Mouse (Mus musculus) lung, adult 2 months (tissue): ENCODE measurements around the gene Nkx2-2. TPM values are rescaled to one million over a fixed set of nuclear protein-coding genes. Genes with fewer than 3 reads are reported as not detected.
A peak's percentile ranks its signal among the peaks of the same experiment; 100 is the strongest.
"Not testable (repeated sequence)": the region's sequence is repeated elsewhere in the genome, so short reads cannot be mapped to it uniquely, and the experiment has no call there.

Source experiments
- DNase-seq: peaks from one replicate; pipeline ENCODE4 v3.0.0; 2022
- H3K4me1 ChIP-seq: fragments of 200-500 bp; 2 replicates; pipeline ENCODE4 v1.6.1; 2011; ENCODE audit warnings: low read length; ENCODE audit not compliant: control insufficient read depth, insufficient read depth
- H3K4me3 ChIP-seq: fragments of 200-500 bp; replicated peaks from 2 replicates; pipeline ENCODE3; 2011; ENCODE audit warnings: low read depth, mild to moderate bottlenecking, control low read depth, low read length; ENCODE audit errors: extremely low read depth
- CTCF ChIP-seq: fragments of 200-500 bp; IDR thresholded peaks from 2 replicates; pipeline ENCODE4 v1.5.1; 2011; ENCODE audit warnings: mild to moderate bottlenecking, low read length, control low read depth; ENCODE audit not compliant: insufficient read depth
- POLR2A ChIP-seq: fragments of 200-500 bp; IDR thresholded peaks from 2 replicates; pipeline ENCODE4 v1.6.1; 2011; ENCODE audit warnings: low read depth, mild to moderate bottlenecking, control low read depth, low read length, borderline replicate concordance; ENCODE audit errors: extremely low read depth
- WGBS: fragments of 180-500 bp; shearing (Covaris S2); methylation state at CpG from one replicate; pipeline ENCODE4 v1.1.7; 2018; 5-methylcytosine and 5-hydroxymethylcytosine counted together
- polyA plus RNA-seq: library from polyadenylated mRNA; depleted of rRNA; stranded (reverse); fragments of >200 nt; gene quantifications from 2 replicates; pipeline ENCODE4 v1.2.3, GENCODE M21; 2012

Nkx2-2 gene
- polyA plus RNA-seq, 1 experiment = not detected

GRCm38 (mm10) chr2:147181926-147182708 is 11.9 kb downstream of the Nkx2-2 start:
- DNase-seq = no peak
- TF ChIP-seq CTCF = no peak
- no peak for TF ChIP-seq POLR2A
- WGBS = 47% methylated on average over 18 of the region's 18 CpGs
- H3K4me1 ChIP-seq = peaks cover 12% of the 10 kb centered on the region; the same call in 1 of the 2 replicates
- H3K4me3 ChIP-seq = no peak overlapping the region

- Histone ChIP-seq H3K4me3 (no peak overlapping the region), H3K4me1 (peaks cover 12% of the 10 kb centered on the region; the same call in 1 of the 2 replicates)
- 31% methylated on average over 5 of the region's 5 CpGs for WGBS
- TF ChIP-seq POLR2A = no peak
- TF ChIP-seq CTCF = no peak
- DNase-seq = no peak
Observed at GRCm38 (mm10) chr2:147181304-147181665, 12.8 kb downstream of the Nkx2-2 start.

GRCm38 (mm10) chr2:147180649-147181303 is 13.3 kb downstream of the Nkx2-2 start:
- 26% methylated on average over 32 of the region's 32 CpGs for WGBS
- TF ChIP-seq CTCF (no peak), POLR2A (no peak)
- Histone ChIP-seq H3K4me3 (no peak overlapping the region), H3K4me1 (peaks cover 12% of the 10 kb centered on the region; the same call in 1 of the 2 replicates)
- DNase-seq = no peak

GRCm38 (mm10) chr2:147178091-147179059 is 15.7 kb downstream of the Nkx2-2 start:
- 1% methylated on average over 39 of the region's 39 CpGs for WGBS
- TF ChIP-seq CTCF (peak; percentile 60), POLR2A (no peak)

GRCm38 (mm10) chr2:147177672-147178071 is 16.4 kb downstream of the Nkx2-2 start:
- 10% methylated on average over 10 of the region's 10 CpGs for WGBS
- TF ChIP-seq POLR2A = no peak
- peak; percentile 93 for TF ChIP-seq CTCF
- H3K4me1 ChIP-seq = 0 out of 2 replicates have a peak, but pooled peaks cover 2% of the 10 kb centered on the region
- peak; percentile 90 for DNase-seq
- H3K4me3 ChIP-seq = no peak overlapping the region

More at GRCm38 (mm10) chr2:147178091-147179059, 15.7 kb downstream of the Nkx2-2 start:
- Histone ChIP-seq H3K4me3 (no peak overlapping the region), H3K4me1 (0 out of 2 replicates have a peak, but pooled peaks cover 2% of the 10 kb centered on the region)
- no peak for DNase-seq

- H3K4me1 ChIP-seq = 0 out of 2 replicates have a peak, but pooled peaks cover 2% of the 10 kb centered on the region
- TF ChIP-seq POLR2A (no peak), CTCF (no peak)
- no peak overlapping the region for H3K4me3 ChIP-seq
- DNase-seq = no peak
- WGBS = 86% methylated on average over 11 of the region's 11 CpGs
Observed at GRCm38 (mm10) chr2:147175296-147175695, 18.7 kb downstream of the Nkx2-2 start.

GRCm38 (mm10) chr2:147173751-147174150 is 20.3 kb downstream of the Nkx2-2 start:
- Histone ChIP-seq H3K4me1 (0 out of 2 replicates have a peak, but pooled peaks cover 2% of the 10 kb centered on the region), H3K4me3 (no peak overlapping the region)
- TF ChIP-seq CTCF = no peak
- no peak for TF ChIP-seq POLR2A
- no peak for DNase-seq

GRCm38 (mm10) chr2:147170538-147170937 is 23.5 kb downstream of the Nkx2-2 start:
- H3K4me3 ChIP-seq, DNase-seq, H3K4me1 ChIP-seq: not testable (repeated sequence)
- WGBS = 81% methylated on average over 9 of the region's 9 CpGs

- no peaks in the 10 kb centered on the region for H3K4me1 ChIP-seq
- H3K4me3 ChIP-seq = no peak overlapping the region
- WGBS = 90% methylated on average over 1 of the region's 1 CpGs
- TF ChIP-seq POLR2A = no peak
- DNase-seq = no peak
Observed at GRCm38 (mm10) chr2:147165863-147166262, 28.2 kb downstream of the Nkx2-2 start.
